Mouse (Mus musculus) cerebellum, adult 2 months (tissue): ENCODE data around the gene Gm48552. TPM values are rescaled to one million over a fixed set of nuclear protein-coding genes. Genes with fewer than 3 reads are reported as not detected.

Experiments used
- DNase-seq, 2 experiments: peaks; one replicate each; pipeline ENCODE4 v3.0.0; 2021
- H3K27ac ChIP-seq: fragments of 200-500 bp; 2 replicates; pipeline ENCODE4 v1.5.1; 2012; ENCODE audit warnings: low read length, control low read depth, inconsistent platforms; ENCODE audit not compliant: insufficient read depth
- H3K27me3 ChIP-seq: fragments of 200-500 bp; 2 replicates; pipeline ENCODE4 v1.6.1; 2012; ENCODE audit warnings: inconsistent platforms, mild to moderate bottlenecking, low read length, moderate library complexity; ENCODE audit not compliant: control insufficient read depth, insufficient read depth
- H3K4me1 ChIP-seq: fragments of 200-500 bp; 2 replicates; pipeline ENCODE4 v1.6.1; 2011; ENCODE audit warnings: low read length; ENCODE audit not compliant: control insufficient read depth, insufficient read depth
- H3K4me3 ChIP-seq: fragments of 200-500 bp; replicated peaks from 2 replicates; pipeline ENCODE3; 2011; ENCODE audit warnings: mild to moderate bottlenecking, low read depth, low read length, control low read depth; ENCODE audit not compliant: insufficient read depth
- CTCF ChIP-seq: fragments of 200-500 bp; IDR thresholded peaks from 2 replicates; pipeline ENCODE4 v1.5.1; 2011; ENCODE audit warnings: low read depth, mild to moderate bottlenecking, control low read depth, low read length, moderate library complexity, borderline replicate concordance; ENCODE audit not compliant: insufficient read depth
- POLR2A ChIP-seq: fragments of 200-500 bp; IDR thresholded peaks from 2 replicates; pipeline ENCODE4 v1.6.1; 2011; ENCODE audit warnings: low read length, control low read depth, borderline replicate concordance; ENCODE audit not compliant: insufficient read depth
- WGBS: fragments of 180-500 bp; shearing (Covaris S2); methylation state at CpG from one replicate; pipeline ENCODE4 v1.1.7; 2018; 5-methylcytosine and 5-hydroxymethylcytosine counted together
- polyA plus RNA-seq: library from polyadenylated mRNA; depleted of rRNA; stranded (reverse); fragments of >200 nt; gene quantifications from 2 replicates; pipeline ENCODE4 v1.2.3, GENCODE M21; 2012

Gene Gm48552
- polyA plus RNA-seq, 1 experiment, result 13.8 TPM

- DNase-seq, result peak; percentile 52 to 57
- Histone ChIP-seq H3K27me3 (no peaks in the 10 kb centered on the region), H3K4me1 (peaks cover 41% of the 10 kb centered on the region), H3K27ac (peak overlapping the region; percentile 95), H3K4me3 (peak overlapping the region; percentile 79)
- WGBS, result under 1% methylated on average over 28 of the region's 33 CpGs
- TF ChIP-seq POLR2A (no peak), CTCF (no peak)
Observed at GRCm38 (mm10) chr10:81426081-81426671, 37.4 kb downstream of the Gm48552 start.

- H3K4me1 ChIP-seq, result peaks cover 40% of the 10 kb centered on the region
- peak overlapping the region; percentile 95 for H3K27ac ChIP-seq
- H3K4me3 ChIP-seq, result peak overlapping the region; percentile 79
- no peak for TF ChIP-seq CTCF
- peak; percentile 32; the same call in 1 of the 2 replicates for TF ChIP-seq POLR2A
- no peaks in the 10 kb centered on the region for H3K27me3 ChIP-seq
- under 1% methylated on average over 38 of the region's 38 CpGs for WGBS
- DNase-seq, result peak; percentile 82
Observed at GRCm38 (mm10) chr10:81426897-81427296, 38.1 kb downstream of the Gm48552 start.

- Histone ChIP-seq H3K27ac (peak overlapping the region; percentile 71), H3K4me3 (peak overlapping the region; percentile 79), H3K4me1 (peaks cover 37% of the 10 kb centered on the region), H3K27me3 (no peaks in the 10 kb centered on the region)
- 11% methylated on average over 3 of the region's 3 CpGs for WGBS
- no peak for DNase-seq
- TF ChIP-seq CTCF (no peak), POLR2A (no peak)
Observed at GRCm38 (mm10) chr10:81427327-81427726, 38.5 kb downstream of the Gm48552 start.

GRCm38 (mm10) chr10:81427804-81428506 lies 39.1 kb downstream of the Gm48552 start:
- Histone ChIP-seq H3K4me3 (no peak overlapping the region), H3K27me3 (no peaks in the 10 kb centered on the region), H3K27ac (0 out of 2 replicates have a peak overlapping the region, but pooled peaks have one; percentile 71), H3K4me1 (peaks cover 35% of the 10 kb centered on the region)
- peak; percentile 75 to 80 for DNase-seq
- 17% methylated on average over 8 of the region's 8 CpGs for WGBS
- TF ChIP-seq POLR2A (no peak), CTCF (no peak)

GRCm38 (mm10) chr10:81428507-81428870 lies 39.7 kb downstream of the Gm48552 start:
- no peak overlapping the region for H3K27ac ChIP-seq
- 65% methylated on average over 7 of the region's 7 CpGs for WGBS
- no peak for DNase-seq
- H3K27me3 ChIP-seq, result no peaks in the 10 kb centered on the region
- no peak overlapping the region for H3K4me3 ChIP-seq
- H3K4me1 ChIP-seq, result peaks cover 38% of the 10 kb centered on the region
- TF ChIP-seq CTCF (no peak), POLR2A (no peak)

- no peak overlapping the region for H3K27ac ChIP-seq
- peak; percentile 25 to 35 for DNase-seq
- H3K27me3 ChIP-seq, result no peaks in the 10 kb centered on the region
- 47% methylated on average over 2 of the region's 2 CpGs for WGBS
- H3K4me1 ChIP-seq, result peaks cover 38% of the 10 kb centered on the region
- TF ChIP-seq CTCF (no peak), POLR2A (no peak)
- peak overlapping the region; percentile 3 for H3K4me3 ChIP-seq
Observed at GRCm38 (mm10) chr10:81429092-81429491, 40.3 kb downstream of the Gm48552 start.

- H3K27me3 ChIP-seq, result no peaks in the 10 kb centered on the region
- WGBS, result under 1% methylated on average over 20 of the region's 20 CpGs
- peak overlapping the region; percentile 83 for H3K4me3 ChIP-seq
- peak; percentile 72 to 76 for DNase-seq
- peaks cover 43% of the 10 kb centered on the region for H3K4me1 ChIP-seq
- TF ChIP-seq POLR2A (no peak), CTCF (no peak)
- peak overlapping the region; percentile 79; the same call in 1 of the 2 replicates for H3K27ac ChIP-seq
Observed at GRCm38 (mm10) chr10:81429605-81430061, 40.8 kb downstream of the Gm48552 start.

GRCm38 (mm10) chr10:81430141-81430830 lies 41.5 kb downstream of the Gm48552 start:
- WGBS, result 2% methylated on average over 45 of the region's 89 CpGs
- TF ChIP-seq CTCF (no peak), POLR2A (peak; percentile 19; the same call in 1 of the 2 replicates)
- peak overlapping the region; percentile 83 for H3K4me3 ChIP-seq
- peak overlapping the region; percentile 91 for H3K27ac ChIP-seq
- peaks cover 49% of the 10 kb centered on the region for H3K4me1 ChIP-seq
- DNase-seq, result peak; percentile 87 to 89
- H3K27me3 ChIP-seq, result no peaks in the 10 kb centered on the region
